In the genomic region with DNA sequence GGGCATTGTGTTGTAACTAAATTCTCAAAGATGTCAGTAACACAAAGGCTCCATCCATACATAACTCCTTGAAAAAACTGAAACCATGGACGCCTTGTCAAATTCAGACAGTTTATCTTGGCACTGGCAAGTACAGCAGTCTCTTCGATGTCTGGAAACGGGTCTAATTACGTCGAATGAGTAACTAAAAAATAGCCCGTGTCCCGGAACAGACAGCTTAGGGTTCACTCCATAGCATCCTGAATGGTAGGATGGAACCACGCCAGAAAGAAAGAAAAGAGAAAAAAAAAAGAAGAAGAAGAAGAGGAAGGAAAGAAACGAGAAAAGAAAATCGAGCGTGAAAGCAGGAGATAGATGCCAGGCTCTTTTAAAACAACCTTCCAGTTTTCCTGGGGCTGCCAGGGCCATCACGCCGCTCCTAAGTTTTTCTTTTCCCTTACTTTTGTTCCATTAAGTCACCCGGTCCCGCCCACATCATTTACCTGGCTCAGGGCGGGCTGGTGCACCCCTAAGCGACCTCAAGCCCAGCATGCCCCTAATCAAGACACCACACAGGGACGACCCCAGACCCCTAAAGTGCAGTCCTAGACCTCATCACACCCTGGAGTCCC, we compare ENCODE assay signal across 8 mouse cellular contexts. TPM values are rescaled to one million over a fixed set of nuclear protein-coding genes. Genes with fewer than 3 reads are reported as not detected.
A peak's percentile ranks its signal among the peaks of the same experiment; 100 is the strongest.
DNase-seq lines count a peak whose midpoint lies in the region; ATAC-seq and TF ChIP-seq lines count a peak whose summit lies in the region.

No protein-coding gene starts in this region.

- WGBS in hindbrain, postnatal 0 days: 2% methylated on average over 18 of the region's 18 CpGs

- no peaks in the 10 kb centered on the region for H3K27me3 ChIP-seq in hindbrain, postnatal 0 days (ENCODE audit: insufficient read depth, low read length)

- TF ChIP-seq CTCF in layer of hippocampus, adult 2 months (conservative IDR thresholded peaks at IDR 0.05): no peak
- TF ChIP-seq CTCF in cortical plate, adult 2 months (IDR thresholded peaks at IDR 0.05; ENCODE audit: extremely low read depth, insufficient read depth, low read length): no peak
- no peak for TF ChIP-seq CTCF in hindbrain, postnatal 0 days (IDR thresholded peaks at IDR 0.05; ENCODE audit: low read depth)

- H3K4me1 ChIP-seq in cortical plate, adult 2 months (ENCODE audit: control insufficient read depth, insufficient read depth, low read length): no peaks in the 10 kb centered on the region
- 0 out of 2 replicates have a peak, but pooled peaks cover 3% of the 10 kb centered on the region for H3K4me1 ChIP-seq in hindbrain, postnatal 0 days (ENCODE audit: insufficient read depth, low read length)

- TF ChIP-seq POLR2A in cortical plate, adult 2 months (IDR thresholded peaks at IDR 0.05; ENCODE audit: extremely low read depth, insufficient read depth, low read length): no peak

- peak overlapping the region; percentile 87 for H3K27ac ChIP-seq in layer of hippocampus, adult 2 months
- 0 out of 2 replicates have a peak overlapping the region, but pooled peaks have one; percentile 18 for H3K27ac ChIP-seq in cortical plate, adult 2 months (ENCODE audit: insufficient read depth, low read length)
- no peak overlapping the region for H3K27ac ChIP-seq in hindbrain, postnatal 0 days

- intact Hi-C loops in left cerebral cortex, postnatal 36 days (cut with DNase I): no loop called here

- no peaks in the 10 kb centered on the region for H3K36me3 ChIP-seq in hindbrain, postnatal 0 days (ENCODE audit: insufficient read depth, low read length)

- H3K4me3 ChIP-seq in layer of hippocampus, adult 2 months: peak overlapping the region; percentile 59
- H3K4me3 ChIP-seq in cortical plate, adult 2 months (ENCODE audit: insufficient read depth, low read length): peak overlapping the region; percentile 80
- peak overlapping the region; percentile 63 for H3K4me3 ChIP-seq in hindbrain, postnatal 0 days (ENCODE audit: low read length)

- peak overlapping the region; percentile 70 for H3K4me2 ChIP-seq in hindbrain, postnatal 0 days (ENCODE audit: low read depth, low read length)

- H3K9me3 ChIP-seq in hindbrain, postnatal 0 days (ENCODE audit: low read length): no peaks in the 10 kb centered on the region

- H3K9ac ChIP-seq in hindbrain, postnatal 0 days (replicated peaks; ENCODE audit: low read length): peak overlapping the region; percentile 58

- ATAC-seq in hindbrain, postnatal 0 days: peak; percentile 56
- ATAC-seq in activated CD4-positive, CD25-positive, alpha-beta regulatory T cell, adult 4 months: no peak

- DNase-seq in layer of hippocampus, adult 2 months (ENCODE audit: low spot score in 2 of 2): no peak
- no peak for DNase-seq in layer of hippocampus, adult 11-12 months (ENCODE audit: low spot score)
- no peak for DNase-seq in hindbrain, postnatal 0 days (ENCODE audit: low spot score)
- peak; percentile 10 for DNase-seq in naive thymus-derived CD4-positive, alpha-beta T cell, adult 2 months (ENCODE audit: low read depth)
- no peak for DNase-seq in left cerebral cortex, postnatal 36 days (ENCODE audit: low spot score in 2 of 2)
- no peak for DNase-seq in spleen, adult 18-20 months

RNA-seq across cellular contexts. Expression of gene Myo1d, which starts 0.8 kb away (rescaled TPM):
- total RNA-seq in layer of hippocampus, adult 2 months (2021): 1 to 10 TPM; 6.2 to 8.0 TPM
- 8.9 and 11.5 TPM in 2 replicates for polyA plus RNA-seq in cortical plate, adult 2 months (2012; rRNA removed)
- 1.4 and 2.6 TPM in 2 replicates for total RNA-seq in hindbrain, postnatal 0 days (2014; rRNA removed)
- 1.8 and 2.0 TPM in 2 replicates for polyA plus RNA-seq in hindbrain, postnatal 0 days (2015; fragmentation: Nextera tagmentation; extraction: Ambion mirVana)
- polyA plus RNA-seq in activated CD4-positive, CD25-positive, alpha-beta regulatory T cell, adult 4 months (2017; shearing (Covaris generic)): under 1 TPM; 0.37 to 0.79 TPM
- total RNA-seq in left cerebral cortex, postnatal 36 days (2021): 1 to 10 TPM; 6.5 to 7.0 TPM

RNA-seq across cellular contexts. Expression of gene Tmem98, which starts 31.0 kb away (rescaled TPM):
- total RNA-seq in layer of hippocampus, adult 2 months (2021): 1 to 10 TPM; 6.0 to 9.0 TPM
- polyA plus RNA-seq in cortical plate, adult 2 months (2012; rRNA removed): 19.3 and 22.7 TPM in 2 replicates
- total RNA-seq in hindbrain, postnatal 0 days (2014; rRNA removed): 19.8 and 23.0 TPM in 2 replicates
- polyA plus RNA-seq in hindbrain, postnatal 0 days (2015; fragmentation: Nextera tagmentation; extraction: Ambion mirVana): 20.0 and 20.6 TPM in 2 replicates
- polyA plus RNA-seq in activated CD4-positive, CD25-positive, alpha-beta regulatory T cell, adult 4 months (2017; shearing (Covaris generic)): not detected
- 1 to 10 TPM; 4.8 to 9.4 TPM for total RNA-seq in left cerebral cortex, postnatal 36 days (2021)
